Mouse (Mus musculus): ENCODE measurements around the gene Map2k4.

Gene Map2k4

DNA sequence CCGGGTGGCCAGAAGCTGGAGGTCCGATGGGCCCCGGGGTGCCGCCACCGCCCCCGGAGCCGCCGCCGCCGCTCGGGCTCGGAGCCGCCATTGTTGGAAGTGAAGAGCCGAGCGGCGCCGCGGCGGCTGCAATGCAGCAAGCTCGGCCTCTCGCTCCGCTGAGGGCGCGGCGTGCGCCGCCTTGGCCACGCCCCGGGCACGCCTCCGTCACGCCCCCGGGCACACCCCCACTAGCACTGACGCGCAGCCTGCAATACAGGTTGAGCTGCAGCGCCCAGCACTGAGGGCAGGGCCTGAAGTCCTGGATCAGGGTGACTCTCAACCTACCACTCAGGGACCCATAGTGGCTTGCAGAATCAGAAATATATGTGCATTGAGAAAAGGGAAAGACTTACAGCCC is at the start of gene Map2k4:
Gene Map2k4, minus strand, starts transcription at position 144 of the 400 bp plus-strand sequence.
- DNase-seq (ENCODE audit: low spot score in 2 of 2) = peak; percentile 93 to 95

DNA sequence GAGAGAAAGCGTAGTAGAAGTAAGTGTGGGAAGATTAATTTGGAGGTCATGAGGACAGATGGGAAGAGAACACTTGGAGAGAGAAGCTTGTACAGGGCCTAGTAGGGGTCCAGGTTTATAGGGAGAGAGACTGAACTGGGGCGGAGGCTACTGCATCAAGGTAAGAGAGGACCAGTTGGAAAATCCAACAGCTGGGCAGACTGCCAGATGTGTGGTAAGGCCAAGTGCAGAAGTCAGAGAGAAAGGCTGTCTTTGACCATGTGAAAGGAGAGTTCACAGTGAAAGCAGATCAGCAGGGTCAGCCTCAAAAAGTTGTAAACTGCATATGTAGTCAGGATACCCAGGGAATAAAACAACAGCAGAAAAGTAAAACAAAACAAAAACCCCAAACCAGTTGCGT is 36.5 kb upstream of the Map2k4 start:
- DNase-seq (ENCODE audit: low spot score in 2 of 2) = no peak

DNA sequence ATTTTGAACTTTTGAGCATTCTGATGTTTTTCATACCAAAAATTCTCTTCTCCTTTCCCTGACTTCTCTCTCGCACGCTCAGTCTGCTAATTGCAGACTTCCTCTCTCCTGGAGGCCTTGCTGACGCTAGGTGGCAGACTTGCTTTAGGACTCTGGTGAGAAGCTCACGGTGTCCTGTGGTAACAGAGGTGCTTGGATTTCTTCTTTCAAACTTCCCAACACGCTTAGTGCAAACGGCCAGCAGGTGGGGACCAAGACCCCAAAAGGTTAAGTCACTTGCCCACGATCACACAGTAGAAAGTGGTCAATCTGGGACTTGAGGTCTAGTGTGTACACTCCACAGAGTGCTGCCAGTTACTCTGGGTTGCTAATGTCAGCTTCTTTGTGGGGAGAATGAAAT is 32.8 kb upstream of the Map2k4 start:
- peak; percentile 83 to 90 for DNase-seq (ENCODE audit: low spot score in 2 of 2)

DNA sequence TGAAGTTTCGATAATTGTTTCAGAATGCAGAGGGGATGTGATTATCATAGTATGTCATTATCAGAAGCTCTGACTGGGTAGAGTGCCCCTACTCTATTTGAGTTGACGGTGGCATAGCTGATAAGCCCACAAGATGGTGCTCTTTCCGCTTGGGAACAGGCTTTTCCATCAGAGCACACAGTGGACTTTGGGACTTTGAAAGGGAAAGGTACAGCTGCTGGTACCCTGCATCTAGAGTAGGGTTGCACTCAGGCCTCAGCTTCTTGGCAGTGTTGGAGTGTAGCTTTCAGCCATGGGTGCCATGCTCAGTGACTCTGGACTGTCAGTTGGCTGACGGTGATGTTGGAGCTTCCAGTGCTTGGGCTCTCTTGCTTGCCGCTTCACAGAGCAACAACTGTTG is 32.2 kb upstream of the Map2k4 start:
- peak; percentile 40 to 46 for DNase-seq (ENCODE audit: low spot score in 2 of 2)

DNA sequence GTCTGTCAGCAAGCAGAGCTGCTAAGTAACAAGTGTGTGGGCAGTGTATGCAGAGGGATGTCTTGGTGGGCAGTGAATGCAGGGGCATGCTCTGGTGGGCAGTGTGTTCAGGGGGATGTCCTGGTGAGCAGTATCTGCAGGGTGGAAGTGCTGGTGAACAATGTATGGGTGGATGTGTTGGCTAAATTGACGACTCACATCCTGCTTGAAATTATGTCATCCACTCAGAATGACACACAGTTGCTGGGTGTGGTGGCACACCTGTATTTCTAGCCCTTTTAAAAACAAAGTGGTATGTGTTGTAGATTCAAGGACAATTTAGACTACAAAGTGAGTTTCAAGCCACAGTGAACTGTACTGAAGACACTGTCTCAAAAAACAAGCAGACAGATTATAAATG is 30.1 kb upstream of the Map2k4 start:
- DNase-seq (ENCODE audit: low spot score in 2 of 2) = no peak

DNA sequence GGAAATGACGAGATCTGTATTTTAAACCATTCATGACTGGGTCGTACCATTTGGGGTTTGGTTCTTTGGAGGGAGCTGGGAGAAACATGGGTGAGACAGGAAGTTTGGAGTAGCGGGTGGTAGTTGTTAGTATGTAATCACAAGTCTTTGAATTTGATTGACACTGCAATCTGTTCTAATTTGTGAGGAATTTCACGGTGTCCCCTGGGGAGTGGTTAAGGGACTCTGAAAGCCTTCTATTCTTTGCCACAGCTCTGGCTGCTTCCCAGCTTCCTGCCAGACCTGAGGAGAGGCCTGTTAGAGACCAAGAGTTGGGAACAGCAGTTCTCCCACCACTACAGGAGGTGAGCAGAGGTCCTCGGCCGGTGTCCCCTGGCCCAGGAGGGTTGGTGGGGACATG is 28.1 kb upstream of the Map2k4 start:
- no peak for DNase-seq (ENCODE audit: low spot score in 2 of 2)

DNA sequence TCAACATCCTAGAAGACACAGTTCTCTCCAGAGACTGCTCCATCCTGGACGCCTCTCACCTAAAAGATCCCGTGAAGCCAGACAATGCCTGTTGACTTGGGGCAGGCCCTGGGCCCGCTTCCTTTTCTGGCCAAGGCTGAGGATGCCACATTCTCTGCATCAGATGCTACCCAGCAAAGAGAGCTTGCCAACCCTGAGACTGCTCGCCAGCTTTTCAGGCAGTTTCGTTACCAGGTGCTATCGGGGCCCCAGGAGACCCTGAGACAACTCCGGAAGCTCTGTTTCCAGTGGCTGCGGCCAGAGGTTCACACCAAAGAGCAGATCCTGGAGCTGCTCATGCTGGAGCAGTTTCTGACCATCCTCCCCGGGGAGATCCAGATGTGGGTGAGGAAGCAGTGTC is 26.3 kb upstream of the Map2k4 start:
- DNase-seq (ENCODE audit: low spot score in 2 of 2) = no peak

DNA sequence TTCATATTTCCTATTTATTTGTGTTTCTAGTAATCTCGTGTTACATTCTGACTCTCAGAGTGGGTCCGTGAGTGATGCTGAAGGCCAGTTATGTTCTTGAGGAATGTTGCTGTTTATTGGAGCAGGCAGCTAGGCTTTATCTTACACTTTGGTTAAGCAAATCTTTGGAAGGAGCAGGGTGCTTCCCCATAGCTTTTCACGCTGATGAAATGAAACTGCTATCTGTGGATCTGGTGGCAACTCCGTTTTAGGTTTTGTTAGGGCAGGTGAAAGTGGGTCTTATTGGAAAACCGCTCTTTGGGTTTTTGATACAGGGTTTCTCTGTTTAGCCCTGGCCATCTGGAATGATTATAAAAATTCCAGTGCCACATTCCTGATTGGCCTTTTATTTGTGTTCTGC is 24.0 kb upstream of the Map2k4 start:
- DNase-seq (ENCODE audit: low spot score in 2 of 2) = no peak

DNA sequence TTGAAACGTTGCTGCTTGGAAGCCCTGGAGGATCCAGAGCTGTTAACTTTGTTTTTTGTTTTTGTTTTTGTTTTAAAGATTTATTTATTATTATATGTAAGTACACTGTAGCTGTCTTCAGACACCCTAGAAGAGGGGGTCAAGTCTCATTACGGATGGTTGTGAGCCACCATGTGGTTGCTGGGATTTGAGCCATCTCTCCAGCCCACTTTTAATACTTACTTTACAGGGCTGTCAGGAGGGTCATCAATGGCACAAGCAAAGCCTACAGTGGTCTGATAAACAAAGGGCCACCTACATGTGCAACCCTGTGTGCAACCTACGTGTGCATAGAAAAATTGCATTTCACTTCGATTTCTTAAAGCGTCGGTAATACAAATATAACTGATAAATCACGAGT is 19.5 kb upstream of the Map2k4 start:
- DNase-seq (ENCODE audit: low spot score in 2 of 2) = no peak

DNA sequence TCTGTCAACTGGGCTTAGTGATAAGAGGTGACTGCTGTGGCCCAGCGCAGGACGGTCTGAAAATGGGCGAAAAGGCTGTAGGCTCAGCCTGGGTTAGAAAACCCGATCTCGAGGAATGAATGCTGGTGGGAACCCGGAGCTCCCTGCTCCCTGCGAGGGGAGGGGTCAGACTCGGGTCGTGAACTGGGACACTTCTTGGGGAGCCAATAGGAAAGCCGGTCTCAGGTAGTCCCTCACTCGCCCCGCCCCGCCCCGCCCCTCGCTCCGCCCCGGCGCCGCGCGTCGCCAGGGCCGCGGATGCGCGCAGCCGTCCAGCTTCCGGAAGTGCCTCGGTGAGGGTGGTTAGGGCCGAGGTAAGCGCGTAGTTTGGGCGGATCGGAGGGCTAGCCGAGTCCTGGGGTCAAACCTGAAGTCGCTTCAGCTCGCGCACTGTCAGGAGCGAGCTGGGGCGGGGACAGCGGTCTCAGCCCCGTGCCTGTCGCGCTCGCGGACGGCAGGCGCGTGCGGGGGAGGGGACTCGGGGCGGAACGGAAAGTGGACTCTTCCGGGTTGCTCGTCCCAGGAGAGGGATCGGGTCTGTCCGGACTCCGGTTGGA is 18.9 kb upstream of the Map2k4 start, which contains the start of gene Zkscan6:
Gene Zkscan6, plus strand, starts transcription at position 267 of the 596 bp plus-strand sequence.
- DNase-seq (ENCODE audit: low spot score in 2 of 2) = peak; percentile 92 to 93

DNA sequence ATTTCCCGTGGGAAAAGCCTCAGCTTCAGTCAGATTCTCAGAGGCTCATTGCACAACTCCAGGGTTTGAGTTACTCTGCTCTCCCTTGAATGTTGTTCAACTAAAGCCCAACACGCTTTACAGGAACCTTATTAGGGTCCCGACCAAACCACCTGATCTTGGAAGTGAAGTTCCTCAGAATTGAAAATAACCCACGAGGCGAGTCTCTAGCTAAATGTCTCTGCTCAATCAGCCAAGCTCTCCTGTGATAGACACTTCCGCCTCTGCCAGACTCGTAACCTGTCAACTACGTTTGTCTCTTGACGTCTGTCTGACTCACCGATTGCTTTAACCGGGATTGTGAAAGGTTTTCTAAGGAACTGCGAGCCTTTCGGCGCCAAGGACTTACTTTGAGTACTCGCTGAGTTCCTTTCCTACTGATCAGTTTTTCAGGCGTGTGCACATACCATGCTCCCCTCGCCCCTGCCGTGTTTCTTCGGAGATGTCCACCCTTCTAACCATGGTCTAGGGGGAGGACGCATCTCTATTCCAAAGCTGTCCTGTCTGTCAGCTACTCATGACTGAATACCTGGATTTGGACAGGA is 18.3 kb upstream of the Map2k4 start:
- DNase-seq (ENCODE audit: low spot score in 2 of 2) = peak; percentile 40 to 54

DNA sequence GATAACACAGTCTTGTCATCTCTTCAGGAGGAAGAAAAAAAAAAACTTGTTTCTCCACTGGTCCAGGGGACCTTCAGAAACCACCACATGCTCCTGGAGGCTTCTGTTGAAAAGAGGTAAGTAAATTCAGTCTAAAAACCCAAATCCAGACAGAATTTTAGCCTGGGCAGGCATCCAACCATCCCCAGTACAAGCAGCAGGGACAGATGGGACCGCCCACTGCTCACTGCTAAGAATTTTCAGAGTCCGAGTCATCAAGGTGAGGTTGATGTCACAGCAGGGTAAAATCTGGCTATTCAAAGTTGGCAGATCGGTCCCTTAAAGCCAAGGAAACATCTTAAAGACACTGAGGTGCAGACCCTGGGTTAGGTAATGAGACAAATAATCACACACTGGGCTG is 13.8 kb upstream of the Map2k4 start:
- DNase-seq (ENCODE audit: low spot score in 2 of 2) = peak; percentile 83 to 90

DNA sequence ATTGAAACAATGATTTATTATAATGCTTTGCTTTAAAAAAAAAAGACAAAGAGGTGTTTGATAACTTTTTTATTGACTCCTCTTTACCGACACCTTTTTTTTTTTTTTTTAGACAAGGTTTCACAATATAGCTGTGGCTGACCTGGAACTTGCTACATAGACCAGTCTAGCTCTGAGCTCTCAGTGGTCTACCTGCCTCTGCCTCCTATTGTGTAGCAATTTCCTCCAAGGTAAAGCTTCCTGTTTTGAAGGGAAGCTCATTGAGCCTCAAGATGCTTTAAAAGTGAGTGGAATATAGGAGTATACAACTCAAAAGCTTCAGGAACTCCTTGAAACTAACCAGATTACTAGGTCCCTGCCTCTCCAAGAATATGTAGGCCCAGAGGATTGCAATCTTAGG is 7.8 kb upstream of the Map2k4 start:
- no peak for DNase-seq (ENCODE audit: low spot score in 2 of 2)

DNA sequence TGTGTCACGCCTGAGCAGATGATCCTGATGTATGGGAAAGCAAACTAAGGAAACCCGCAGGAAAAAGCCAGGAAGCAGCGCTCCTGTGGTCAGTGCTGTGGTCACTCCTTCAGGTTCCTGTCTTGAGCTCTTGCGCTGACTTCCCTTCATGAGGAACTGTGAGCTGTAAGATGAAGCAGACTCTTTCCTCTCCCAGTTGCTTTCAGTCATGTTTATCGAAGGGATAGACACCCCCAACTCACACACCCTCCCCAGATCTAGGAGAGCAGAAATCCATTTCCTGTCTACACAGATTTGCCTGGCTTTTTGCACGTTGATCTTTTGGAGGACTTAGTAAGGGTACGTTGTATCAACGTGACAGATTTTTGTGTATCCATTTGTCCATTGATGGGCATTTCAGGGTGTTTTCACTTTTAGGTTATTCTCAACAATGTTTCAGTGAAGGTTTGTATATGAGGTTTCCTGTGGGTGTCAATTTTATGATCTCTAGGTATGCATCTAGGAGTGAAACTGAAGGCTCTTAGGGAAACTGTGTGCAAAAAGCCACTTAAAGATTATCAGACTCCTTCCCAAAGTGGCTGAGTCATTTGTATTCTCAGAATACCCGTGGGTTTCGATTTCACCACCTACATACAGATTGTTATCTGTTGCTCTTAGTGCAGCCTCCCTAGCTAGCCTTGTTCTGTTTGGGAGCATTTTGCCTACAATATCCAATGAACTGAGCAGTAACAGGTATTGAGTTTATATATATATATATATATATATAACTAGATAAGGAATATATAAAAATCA is 6.5 kb upstream of the Map2k4 start:
- no peak for DNase-seq (ENCODE audit: low spot score in 2 of 2)

DNA sequence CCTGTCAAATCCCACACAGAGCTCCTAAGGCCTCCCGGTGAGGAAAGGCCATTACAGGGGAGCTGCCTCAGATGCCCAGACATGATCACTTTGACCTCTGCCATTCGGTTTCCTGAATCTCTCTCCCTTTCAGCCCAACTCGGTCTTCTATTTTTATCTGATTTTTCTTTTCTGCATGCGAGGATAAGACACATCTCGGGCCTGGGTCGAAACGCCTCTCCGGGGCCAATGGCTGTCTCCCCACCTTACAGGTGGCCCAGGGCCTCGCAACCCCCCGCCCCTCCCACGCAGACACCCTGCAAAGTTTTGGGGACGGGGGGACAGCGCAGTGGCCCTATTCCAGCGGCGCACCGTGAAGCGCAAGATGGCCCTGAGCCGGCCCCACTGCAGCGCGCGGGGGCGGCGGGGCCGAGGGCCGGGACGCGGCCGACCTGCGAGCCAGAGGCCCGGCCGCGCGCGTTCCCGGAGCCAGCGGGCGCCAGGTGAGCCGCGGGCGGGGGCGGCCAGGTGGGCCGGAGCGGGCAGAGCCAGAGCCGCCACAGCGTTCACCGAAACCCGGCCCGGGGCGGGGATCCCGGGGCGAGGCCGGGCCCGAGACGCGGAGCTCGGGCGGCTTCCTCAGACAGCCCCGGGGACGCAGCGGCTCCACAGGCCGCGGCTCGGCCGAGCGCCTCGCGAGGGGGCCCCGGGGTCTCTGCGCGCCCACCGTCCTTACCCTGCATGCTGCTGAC is 511 bp downstream of the Map2k4 start:
- peak; percentile 31 to 40 for DNase-seq (ENCODE audit: low spot score in 2 of 2)

DNA sequence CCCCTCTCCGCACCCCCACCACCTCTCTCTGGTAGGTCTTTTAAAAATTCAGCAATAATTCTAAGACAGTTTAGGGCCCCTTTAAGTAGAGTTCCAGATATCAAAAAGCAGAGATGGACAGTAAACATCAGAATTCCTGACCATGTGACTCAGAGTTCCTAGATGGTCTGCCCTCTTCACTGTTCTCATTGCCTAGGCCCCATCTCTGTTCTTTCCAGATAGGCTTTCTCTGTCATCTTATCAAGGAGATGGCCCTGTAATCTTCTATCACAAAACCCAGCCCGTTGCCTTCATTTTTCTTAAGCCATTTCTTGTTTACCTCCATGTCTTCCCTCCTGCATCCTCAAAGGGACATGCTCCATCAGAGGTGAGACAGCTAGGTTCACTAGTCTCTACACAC is 1.9 kb downstream of the Map2k4 start:
- DNase-seq (ENCODE audit: low spot score in 2 of 2) = no peak

DNA sequence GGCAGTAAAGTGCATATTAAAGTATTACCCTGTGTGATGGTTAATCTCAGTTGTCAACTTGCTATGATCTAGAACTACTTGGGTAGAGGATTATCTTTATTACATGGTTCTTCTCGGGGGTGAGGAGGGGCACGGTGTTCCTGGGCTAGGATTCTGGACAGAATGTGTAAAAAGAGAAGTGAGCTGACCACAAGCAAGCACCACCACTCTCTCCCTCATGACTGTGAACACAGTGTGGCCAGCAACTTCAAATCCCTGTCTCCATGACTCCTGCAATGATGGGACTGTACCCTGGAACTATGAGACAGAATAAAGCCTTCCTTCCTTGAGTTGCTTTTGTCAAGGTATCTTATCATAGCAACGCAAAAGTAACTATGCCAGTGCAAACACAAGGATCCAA is 6.5 kb downstream of the Map2k4 start:
- no peak for DNase-seq (ENCODE audit: low spot score in 2 of 2)

DNA sequence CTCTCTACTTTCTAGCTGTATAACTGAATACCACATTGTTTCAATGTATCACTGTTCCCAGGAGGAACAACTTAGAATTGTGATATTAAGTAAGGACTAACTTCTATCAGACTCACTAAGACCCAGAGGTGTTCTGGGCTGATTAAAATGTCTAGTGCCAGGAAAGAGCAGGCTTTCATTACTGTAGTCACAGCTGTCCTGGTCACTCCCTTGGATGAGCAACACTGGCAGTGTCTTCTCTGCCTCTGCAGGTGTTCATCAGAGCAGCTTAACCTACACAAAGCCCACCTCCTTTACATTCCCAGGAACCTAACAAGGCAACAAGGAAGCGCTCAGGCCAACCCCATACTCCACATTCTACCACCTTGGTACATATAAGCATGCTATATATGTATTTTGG is 8.5 kb downstream of the Map2k4 start:
- DNase-seq (ENCODE audit: low spot score in 2 of 2) = no peak

DNA sequence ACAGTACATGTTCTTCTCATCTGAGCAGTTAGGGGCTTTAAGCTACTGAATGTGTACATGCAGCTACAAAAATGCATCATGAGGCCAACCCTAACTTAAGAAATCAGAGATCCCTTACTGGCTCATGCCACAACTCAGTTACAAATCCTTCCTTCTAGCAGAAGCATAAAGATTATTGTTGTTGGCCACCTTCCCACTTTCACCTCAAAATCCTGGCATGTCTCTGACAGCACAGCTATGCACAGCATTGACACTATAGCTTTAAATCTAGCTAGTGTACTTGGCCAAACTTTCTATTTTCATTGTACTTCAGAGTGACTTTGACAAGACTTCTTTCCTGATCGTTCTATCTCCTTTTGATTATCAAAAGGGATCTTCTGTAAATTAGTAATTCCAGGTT is 9.0 kb downstream of the Map2k4 start:
- no peak for DNase-seq (ENCODE audit: low spot score in 2 of 2)

DNA sequence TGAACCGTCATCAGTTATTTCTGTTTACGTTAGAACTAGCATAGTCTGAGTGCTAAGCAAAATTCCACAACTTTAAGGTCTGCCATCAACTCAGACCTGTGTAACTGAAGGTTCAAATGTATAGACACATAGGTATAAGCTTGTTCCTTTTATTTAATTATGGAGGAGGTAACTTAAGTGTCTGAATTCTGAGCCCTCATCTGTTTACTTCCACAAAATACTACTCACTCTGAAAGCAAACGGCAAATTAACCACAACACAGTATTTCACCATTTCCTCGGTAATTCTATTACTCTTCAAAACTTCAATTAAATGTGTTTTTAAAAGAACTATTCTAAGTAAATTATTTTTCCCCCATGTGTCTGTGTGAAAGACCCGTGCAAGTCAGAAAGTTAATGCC is 10.3 kb downstream of the Map2k4 start:
- no peak for DNase-seq (ENCODE audit: low spot score in 2 of 2)

DNA sequence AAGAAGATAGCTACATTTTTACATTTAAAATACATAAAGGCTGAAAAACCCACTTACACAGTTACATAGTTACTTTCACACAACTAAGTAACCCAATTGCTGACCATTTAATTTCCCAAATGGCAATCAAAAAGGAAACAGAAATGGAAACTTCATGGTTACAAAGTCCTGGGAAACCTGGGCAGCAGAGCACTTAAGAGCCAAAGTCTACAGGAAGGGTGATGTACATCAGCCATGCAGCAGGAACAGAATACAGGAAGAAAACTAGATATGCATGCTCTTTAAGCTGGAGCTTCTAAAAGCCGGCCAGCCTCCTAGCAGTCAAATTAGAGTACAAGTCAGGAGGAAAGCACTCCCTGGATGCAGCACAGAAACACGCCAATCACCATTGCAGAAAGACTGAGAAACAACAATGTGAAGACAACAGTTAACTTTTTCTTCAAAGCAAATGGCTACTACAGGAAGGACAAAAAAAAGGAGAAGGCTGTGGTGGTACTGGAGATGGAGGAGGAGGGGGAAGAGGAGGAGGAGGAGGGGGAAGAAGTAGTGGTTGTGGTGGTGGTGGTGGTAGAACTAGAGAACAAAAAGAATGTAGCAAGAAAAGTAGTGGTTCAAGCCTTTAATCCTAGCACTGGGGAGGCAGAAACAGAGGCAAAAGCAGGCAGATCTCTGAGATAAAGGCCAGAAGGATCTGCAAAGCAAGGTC is 11.0 kb downstream of the Map2k4 start:
- no peak for DNase-seq (ENCODE audit: low spot score in 2 of 2)
